ENCODE assay signal across 9 mouse cellular contexts in genomic region chr2:35613946-35614353, GRCm38 (mm10). TPM values are rescaled to one million over a fixed set of nuclear protein-coding genes. Genes with fewer than 3 reads are reported as not detected.
DNase-seq lines count a peak whose midpoint lies in the region; ATAC-seq and TF ChIP-seq lines count a peak whose summit lies in the region.
"Had no signal": no experiment of that assay in that cellular context is flagged by ENCODE, and none has a peak within 500 bp of the region (broad histone marks: within the 10 kb centered on the region; RNA-seq: fewer than 3 reads in every experiment).

No protein-coding gene starts in this region.

- ATAC-seq in heart, postnatal 0 days (ENCODE audit: insufficient read depth, low read depth) = peak; percentile 10; the same call in 1 of the 2 replicates
- peak; percentile 39; the same call in 1 of the 2 replicates for ATAC-seq in lung, embryonic 15.5 days (ENCODE audit: borderline replicate concordance, extremely low read depth, low FRiP score, low TSS enrichment)
- ATAC-seq in midbrain, embryonic 16.5 days = no peak

- TF ChIP-seq CTCF in heart, postnatal 0 days (IDR thresholded peaks at IDR 0.05; ENCODE audit: low read depth) = no peak
- TF ChIP-seq CTCF in thymus, adult 2 months (IDR thresholded peaks at IDR 0.05; ENCODE audit: borderline replicate concordance, control insufficient read depth, extremely low read depth, insufficient read depth, low read length, poor library complexity) = no peak

- no peak overlapping the region for H3K9ac ChIP-seq in heart, postnatal 0 days (replicated peaks; ENCODE audit: low read depth, low read length)
- H3K9ac ChIP-seq in lung, embryonic 15.5 days = no peak overlapping the region
- H3K9ac ChIP-seq in midbrain, embryonic 16.5 days (ENCODE audit: low read depth, low read length) = no peak overlapping the region
- H3K9ac ChIP-seq: midbrain, embryonic 12.5 days had no signal

- peaks cover 52% of the 10 kb centered on the region for H3K4me1 ChIP-seq in heart, postnatal 0 days (ENCODE audit: control insufficient read depth, insufficient read depth)
- peaks cover 89% of the 10 kb centered on the region for H3K4me1 ChIP-seq in lung, embryonic 15.5 days
- H3K4me1 ChIP-seq in thymus, adult 2 months (replicated peaks; ENCODE audit: control insufficient read depth, insufficient read depth, low read length) = no peaks in the 10 kb centered on the region
- H3K4me1 ChIP-seq in midbrain, embryonic 16.5 days (ENCODE audit: control insufficient read depth, insufficient read depth, low read length) = peaks cover 23% of the 10 kb centered on the region

- TF ChIP-seq POLR2A in thymus, adult 2 months (IDR thresholded peaks at IDR 0.05; ENCODE audit: control insufficient read depth, extremely low read depth, insufficient read depth, low read length, poor library complexity) = no peak

- WGBS in heart, postnatal 0 days = 32% methylated on average over 3 of the region's 3 CpGs
- 21% methylated on average over 3 of the region's 3 CpGs for WGBS in lung, embryonic 15.5 days
- 39% methylated on average over 3 of the region's 3 CpGs for WGBS in thymus, adult 2 months
- WGBS in midbrain, embryonic 16.5 days = 59% methylated on average over 3 of the region's 3 CpGs

- peak overlapping the region; percentile 46 for H3K27ac ChIP-seq in heart, postnatal 0 days (ENCODE audit: low read depth)
- H3K27ac ChIP-seq in lung, embryonic 15.5 days = peak overlapping the region; percentile 86
- H3K27ac ChIP-seq in thymus, adult 2 months (ENCODE audit: control insufficient read depth, insufficient read depth, low read length) = no peak overlapping the region
- no peak overlapping the region for H3K27ac ChIP-seq in midbrain, embryonic 16.5 days (ENCODE audit: low read length)
- H3K27ac ChIP-seq: midbrain, embryonic 12.5 days had no signal

- H3K9me3 ChIP-seq in heart, postnatal 0 days (replicated peaks; ENCODE audit: control insufficient read depth, low read length) = no peaks in the 10 kb centered on the region
- H3K9me3 ChIP-seq in lung, embryonic 15.5 days = no peaks in the 10 kb centered on the region
- no peaks in the 10 kb centered on the region for H3K9me3 ChIP-seq in midbrain, embryonic 16.5 days (replicated peaks; ENCODE audit: control insufficient read depth, low read length, poor library complexity, severe bottlenecking)
- H3K9me3 ChIP-seq: midbrain, embryonic 12.5 days had no signal

- peak; percentile 63; the same call in 1 of the 2 replicates for TF ChIP-seq EP300 in heart, postnatal 0 days (IDR thresholded peaks at IDR 0.05; ENCODE audit: low read depth)

- DNase-seq in kidney, adult 11 months = peak; percentile 57
- DNase-seq in kidney, adult 18-20 months = no peak
- peak; percentile 53 for DNase-seq in adrenal gland, adult 8-10 months
- peak; percentile 28 for DNase-seq in heart, postnatal 0 days (ENCODE audit: low spot score)
- DNase-seq in thymus, postnatal 14 days = no peak
- no peak for DNase-seq in thymus, adult 2 months

- no peak overlapping the region for H3K4me3 ChIP-seq in heart, postnatal 0 days (ENCODE audit: low read depth, low read length)
- no peak overlapping the region for H3K4me3 ChIP-seq in lung, embryonic 15.5 days
- H3K4me3 ChIP-seq in thymus, adult 2 months (ENCODE audit: control insufficient read depth, insufficient read depth, low read length) = no peak overlapping the region
- H3K4me3 ChIP-seq in midbrain, embryonic 16.5 days (ENCODE audit: low read depth, low read length) = no peak overlapping the region
- H3K4me3 ChIP-seq: midbrain, embryonic 12.5 days had no signal

- no peaks in the 10 kb centered on the region for H3K27me3 ChIP-seq in heart, postnatal 0 days (ENCODE audit: control insufficient read depth, insufficient read depth, low read length)
- H3K27me3 ChIP-seq in lung, embryonic 15.5 days = no peaks in the 10 kb centered on the region
- H3K27me3 ChIP-seq in thymus, adult 2 months (ENCODE audit: control insufficient read depth, insufficient read depth, low read length) = no peaks in the 10 kb centered on the region
- no peaks in the 10 kb centered on the region for H3K27me3 ChIP-seq in midbrain, embryonic 16.5 days (ENCODE audit: control insufficient read depth, insufficient read depth, low read depth, low read length)

- no peak overlapping the region for H3K4me2 ChIP-seq in heart, postnatal 0 days (ENCODE audit: low read depth, low read length)
- H3K4me2 ChIP-seq in lung, embryonic 15.5 days = no peak overlapping the region
- no peak overlapping the region for H3K4me2 ChIP-seq in midbrain, embryonic 16.5 days (ENCODE audit: low read length)
- H3K4me2 ChIP-seq: midbrain, embryonic 12.5 days had no signal

- no peaks in the 10 kb centered on the region for H3K36me3 ChIP-seq in heart, postnatal 0 days (replicated peaks; ENCODE audit: control insufficient read depth, insufficient read depth, low read length)
- H3K36me3 ChIP-seq in lung, embryonic 15.5 days = no peaks in the 10 kb centered on the region
- H3K36me3 ChIP-seq in thymus, adult 2 months (ENCODE audit: control insufficient read depth, insufficient read depth, low read length) = no peaks in the 10 kb centered on the region
- no peaks in the 10 kb centered on the region for H3K36me3 ChIP-seq in midbrain, embryonic 16.5 days (ENCODE audit: control insufficient read depth, insufficient read depth, low read length)
- H3K36me3 ChIP-seq: midbrain, embryonic 12.5 days had no signal

RNA-seq across cellular contexts. Expression of gene Dab2ip, which starts 55.9 kb away (rescaled TPM):
- total RNA-seq in adrenal gland, adult 8-10 months (2022) = 10 to 100 TPM; 84.5 to 95.8 (median 90.0) TPM
- 57.7 and 61.1 TPM in 2 replicates for total RNA-seq in heart, postnatal 0 days (2014; rRNA removed; ENCODE audit: low replicate concordance)
- 23.8 and 23.9 TPM in 2 replicates for polyA plus RNA-seq in heart, postnatal 0 days (2015; fragmentation: Nextera tagmentation; extraction: Ambion mirVana)
- polyA plus RNA-seq in lung, embryonic 15.5 days (2015; fragmentation: Nextera tagmentation; extraction: Ambion mirVana) = 54.2 and 60.2 TPM in 2 replicates
- 36.2 and 38.8 TPM in 2 replicates for polyA plus RNA-seq in thymus, adult 2 months (2012; rRNA removed)
- polyA plus RNA-seq in midbrain, embryonic 16.5 days (2015; fragmentation: Nextera tagmentation; extraction: Ambion mirVana) = 33.2 and 46.1 TPM in 2 replicates

Comparison
In these comparisons a context has a peak if more than half of its experiments do, and no peak if none do; other contexts are left out.
1. DNase-seq: peak in kidney, adult 11 months (single experiment), adrenal gland, adult 8-10 months (single experiment) and heart, postnatal 0 days (single experiment); none in kidney, adult 18-20 months (single experiment), thymus, postnatal 14 days (single experiment) and thymus, adult 2 months (single experiment).
2. H3K27ac ChIP-seq: peak in heart, postnatal 0 days (single experiment) and lung, embryonic 15.5 days (single experiment); none in thymus, adult 2 months (single experiment) and midbrain, embryonic 16.5 days (single experiment).